Mouse (Mus musculus): ENCODE measurements at regions not wholly inside any gene's neighbourhood (a gene's known extent, or its start where the extent isn't known, plus 50 kb on each side); places are given as distances from the start of the nearest gene placed in this dataset.

DNA sequence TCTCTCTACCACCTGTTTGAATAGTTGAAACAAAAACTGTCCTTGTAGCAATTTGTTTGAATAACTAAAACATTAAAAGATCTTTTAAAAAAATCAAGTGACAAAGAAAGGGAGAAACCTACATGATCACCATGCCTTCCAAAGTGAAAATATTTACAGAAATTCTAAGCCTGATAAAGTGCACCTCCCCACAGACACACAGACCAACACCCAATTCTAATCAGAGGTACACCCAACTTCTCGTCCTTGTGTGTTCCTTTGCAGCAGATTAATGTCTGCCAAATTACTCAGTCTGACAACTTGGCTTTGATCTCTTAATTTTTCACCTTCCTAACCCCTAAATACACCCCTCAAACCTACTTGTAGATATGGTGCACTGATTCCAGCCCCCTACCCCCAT, 719.1 kb downstream of the Epm2a start:
- H3K9me3 ChIP-seq (replicated peaks; ENCODE audit: low read length) = no peaks in the 10 kb centered on the region
- no peak overlapping the region for H3K27ac ChIP-seq (ENCODE audit: insufficient read depth, low read depth)
- no peaks in the 10 kb centered on the region for H3K79me2 ChIP-seq (replicated peaks; ENCODE audit: control insufficient read depth, extremely low read depth, insufficient read depth, poor library complexity, severe bottlenecking)
- dilution Hi-C loops (cut with MboI; ENCODE audit: extremely low pct_ligation_motif_present, extremely low pct_unique_long_range_greater_than_20kb, low sequenced_read_pairs) (no loop called here), in situ Hi-C loops (cut with MboI; ENCODE audit: low pct_ligation_motif_present, low pct_unique_long_range_greater_than_20kb, low sequenced_read_pairs) (no loop called here)
- TF ChIP-seq IRF4 (IDR thresholded peaks at IDR 0.05; ENCODE audit: low read depth, low read length) (no peak), EP300 (IDR thresholded peaks at IDR 0.05; ENCODE audit: low read length) (no peak), CHD2 (IDR thresholded peaks at IDR 0.05; ENCODE audit: low read length) (no peak), JUN (IDR thresholded peaks at IDR 0.05; ENCODE audit: insufficient read depth, low read depth, low read length) (no peak), ZNF384 (IDR thresholded peaks at IDR 0.05; ENCODE audit: low read depth, low read length) (no peak), USF1 (IDR thresholded peaks at IDR 0.05; ENCODE audit: low read depth, low read length) (no peak), CTCF (conservative IDR thresholded peaks at IDR 0.05 in 1 of 2, IDR thresholded peaks at IDR 0.05 in 1 of 2; ENCODE audit: low read depth in 2 of 2, low read length in 2 of 2) (no peak)
- DNase-seq (ENCODE audit: extremely low read depth) = no peak
- no peak overlapping the region for H3K4me3 ChIP-seq (replicated peaks in 1 of 3; ENCODE audit: low read depth in 2 of 3, low read length in 2 of 3, poor library complexity in 1 of 3)
- H3K4me2 ChIP-seq (ENCODE audit: insufficient read depth, low read depth, poor library complexity, severe bottlenecking) = no peak overlapping the region
- no peaks in the 10 kb centered on the region for H3K4me1 ChIP-seq (ENCODE audit: control insufficient read depth in 1 of 2, insufficient read depth in 2 of 2)
- no peaks in the 10 kb centered on the region for H3K27me3 ChIP-seq (replicated peaks)
- no peaks in the 10 kb centered on the region for H3K36me3 ChIP-seq (replicated peaks in 1 of 2; ENCODE audit: control insufficient read depth in 1 of 2, insufficient read depth in 1 of 2, low read length in 1 of 2)
- H3K9ac ChIP-seq (ENCODE audit: insufficient read depth, low read depth) = no peak overlapping the region

DNA sequence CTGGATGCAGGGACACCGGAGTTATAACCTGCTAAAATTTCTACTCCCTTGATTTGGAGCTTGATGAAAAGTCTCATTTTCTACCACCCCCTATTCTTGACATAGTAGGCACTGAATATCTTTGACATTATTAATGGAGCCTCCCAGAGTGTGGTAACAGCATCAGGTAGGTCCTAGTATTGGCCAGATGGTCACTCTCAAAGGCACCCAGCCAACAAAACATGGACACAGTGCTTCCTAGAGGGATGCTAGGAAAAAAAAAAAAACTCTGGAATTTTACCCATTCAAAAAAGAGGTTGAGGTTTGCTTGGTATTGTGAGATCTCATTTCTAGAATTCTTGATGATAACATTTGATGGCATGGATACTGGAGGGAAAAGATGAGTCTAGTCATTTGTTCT, 740.8 kb downstream of the Epm2a start:
- no peak overlapping the region for H3K9ac ChIP-seq (ENCODE audit: insufficient read depth, low read depth)
- DNase-seq (ENCODE audit: extremely low read depth) = no peak
- H3K36me3 ChIP-seq (replicated peaks in 1 of 2; ENCODE audit: control insufficient read depth in 1 of 2, insufficient read depth in 1 of 2, low read length in 1 of 2) = no peaks in the 10 kb centered on the region
- H3K4me3 ChIP-seq (replicated peaks in 1 of 3; ENCODE audit: low read depth in 2 of 3, low read length in 2 of 3, poor library complexity in 1 of 3) = no peak overlapping the region
- no peaks in the 10 kb centered on the region for H3K9me3 ChIP-seq (replicated peaks; ENCODE audit: low read length)
- in situ Hi-C loops (cut with MboI; ENCODE audit: low pct_ligation_motif_present, low pct_unique_long_range_greater_than_20kb, low sequenced_read_pairs) (no loop called here), dilution Hi-C loops (cut with MboI; ENCODE audit: extremely low pct_ligation_motif_present, extremely low pct_unique_long_range_greater_than_20kb, low sequenced_read_pairs) (no loop called here)
- H3K79me2 ChIP-seq (replicated peaks; ENCODE audit: control insufficient read depth, extremely low read depth, insufficient read depth, poor library complexity, severe bottlenecking) = no peaks in the 10 kb centered on the region
- TF ChIP-seq USF2 (conservative IDR thresholded peaks at IDR 0.05; ENCODE audit: low read depth, low read length) (no peak), MAFK (IDR thresholded peaks at IDR 0.05; ENCODE audit: insufficient replicate concordance, low read length) (no peak), ELF1 (IDR thresholded peaks at IDR 0.05; ENCODE audit: low read depth, low read length) (no peak), ZKSCAN1 (IDR thresholded peaks at IDR 0.05; ENCODE audit: borderline replicate concordance, low read depth, low read length) (no peak), CHD1 (IDR thresholded peaks at IDR 0.05; ENCODE audit: low read depth, low read length) (no peak), NRF1 (IDR thresholded peaks at IDR 0.05; ENCODE audit: low read depth, low read length) (no peak), ZNF384 (IDR thresholded peaks at IDR 0.05; ENCODE audit: low read depth, low read length) (no peak), MEF2A (IDR thresholded peaks at IDR 0.05; ENCODE audit: borderline replicate concordance, low read depth, low read length) (no peak), KAT2A (IDR thresholded peaks at IDR 0.05; ENCODE audit: insufficient replicate concordance, low read length) (no peak), SMC3 (IDR thresholded peaks at IDR 0.05; ENCODE audit: low read depth, low read length) (no peak), UBTF (IDR thresholded peaks at IDR 0.05; ENCODE audit: low read depth, low read length) (no peak), MAX (IDR thresholded peaks at IDR 0.05; ENCODE audit: low read length) (no peak), ZMIZ1 (IDR thresholded peaks at IDR 0.05; ENCODE audit: low read depth, low read length) (no peak), POLR2A (IDR thresholded peaks at IDR 0.05; ENCODE audit: low read depth, low read length) (no peak)
- no peaks in the 10 kb centered on the region for H3K4me1 ChIP-seq (ENCODE audit: control insufficient read depth in 1 of 2, insufficient read depth in 2 of 2)
- H3K4me2 ChIP-seq (ENCODE audit: insufficient read depth, low read depth, poor library complexity, severe bottlenecking) = no peak overlapping the region
- H3K27ac ChIP-seq (ENCODE audit: insufficient read depth, low read depth) = no peak overlapping the region
- no peaks in the 10 kb centered on the region for H3K27me3 ChIP-seq (replicated peaks)

All from CH12.LX (cell line).